Mouse (Mus musculus) stomach, embryonic 14.5 days (tissue): Measurements from ENCODE around the gene Sppl3. TPM values are rescaled to one million over a fixed set of nuclear protein-coding genes. Genes with fewer than 3 reads are reported as not detected.

ENCODE experiments used
- ATAC-seq: fragments of 200-750 bp; cut with Nextera tagmentation; 2 replicates; pipeline ENCODE4 v1.8.0; 2017; ENCODE audit warnings: low read depth, moderate TSS enrichment; ENCODE audit not compliant: insufficient number of reproducible peaks, insufficient read depth, low FRiP score
- H3K27ac ChIP-seq: fragments of 300-500 bp; sonication (generic); 2 replicates; pipeline ENCODE4 v1.5.1; 2014; ENCODE audit warnings: mild to moderate bottlenecking, low read length, moderate library complexity, mixed read lengths
- H3K27me3 ChIP-seq: fragments of 300-500 bp; sonication (generic); 2 replicates; pipeline ENCODE4 v1.6.1; 2014; ENCODE audit warnings: low read length, control low read depth, mixed read lengths; ENCODE audit not compliant: control insufficient read depth, insufficient read depth
- H3K36me3 ChIP-seq: fragments of 300-500 bp; sonication (generic); 2 replicates; pipeline ENCODE4 v1.6.1; 2014; ENCODE audit warnings: mild to moderate bottlenecking, control low read depth, low read length, moderate library complexity, mixed read lengths; ENCODE audit not compliant: control insufficient read depth, insufficient read depth
- H3K4me1 ChIP-seq: fragments of 300-500 bp; sonication (generic); 2 replicates; pipeline ENCODE4 v1.6.1; 2014; ENCODE audit warnings: low read length, control low read depth, mixed read lengths; ENCODE audit not compliant: control insufficient read depth, insufficient read depth
- H3K4me2 ChIP-seq: fragments of 300-500 bp; sonication (generic); replicated peaks from 2 replicates; pipeline ENCODE4 v1.6.1; 2014; ENCODE audit warnings: low read depth, low read length, control low read depth
- H3K4me3 ChIP-seq: fragments of 300-500 bp; sonication (generic); 2 replicates; pipeline ENCODE4 v1.5.1; 2014; ENCODE audit warnings: low read depth, low read length, control low read depth
- H3K9ac ChIP-seq: fragments of 300-500 bp; sonication (generic); replicated peaks from 2 replicates; pipeline ENCODE4 v1.6.1; 2014; ENCODE audit warnings: low read depth, mild to moderate bottlenecking, control low read depth, low read length, moderate library complexity, mixed read lengths
- H3K9me3 ChIP-seq: fragments of 300-500 bp; sonication (generic); 2 replicates; pipeline ENCODE4 v1.6.1; 2016; ENCODE audit warnings: low read depth, low read length, control low read depth; ENCODE audit not compliant: control insufficient read depth
- WGBS: fragments of 180-500 bp; shearing (Covaris S2); extraction: QIAGEN DNeasy Blood & Tissue Kit; methylation state at CpG from one replicate; pipeline ENCODE4 v1.1.7; 2014; 5-methylcytosine and 5-hydroxymethylcytosine counted together
- polyA plus RNA-seq: library from polyadenylated mRNA; unstranded; fragments of >200 nt; fragmentation: Nextera tagmentation; extraction: Ambion mirVana; gene quantifications from 2 replicates; pipeline ENCODE4 v1.2.1, GENCODE M21; 2014

Gene Sppl3
- polyA plus RNA-seq, 1 experiment from 2014 or later, result 27.7 TPM

DNA sequence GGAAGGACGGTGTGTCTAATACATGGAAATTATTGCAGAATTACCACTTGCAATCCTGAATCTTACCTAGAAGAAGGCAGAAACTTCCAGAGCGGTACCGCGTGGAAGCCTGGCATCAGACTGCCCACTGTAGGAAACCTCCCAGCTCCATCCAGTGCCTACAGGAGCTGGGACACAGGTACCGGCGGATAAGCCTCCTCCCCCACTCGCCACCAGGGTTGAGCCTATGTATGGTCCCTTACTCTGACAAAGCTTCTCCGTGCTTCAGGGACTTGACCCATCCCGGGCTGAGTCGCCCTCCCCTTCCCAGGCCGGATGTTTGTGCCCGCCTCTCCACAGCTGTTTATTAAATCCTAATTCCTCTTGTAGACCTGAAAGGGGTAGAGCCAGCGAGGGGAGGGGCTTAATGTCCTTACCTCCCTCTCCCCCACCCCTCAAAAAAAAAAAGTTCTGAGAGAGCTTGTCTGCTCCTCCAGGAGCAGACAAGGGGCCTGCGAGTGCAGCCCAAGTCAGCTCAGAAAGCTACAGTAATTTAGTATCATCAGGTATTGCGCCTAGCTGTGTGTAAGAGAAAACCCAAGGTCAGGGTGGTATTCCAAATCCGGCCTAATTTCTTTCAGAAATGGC is 30.7 kb upstream of the Sppl3 start:
- H3K4me2 ChIP-seq, result peak overlapping the region; percentile 69
- peak; percentile 24; the same call in 1 of the 2 replicates for ATAC-seq
- no peak overlapping the region for H3K9ac ChIP-seq
- H3K4me1 ChIP-seq, result no peaks in the 10 kb centered on the region
- H3K36me3 ChIP-seq, result no peaks in the 10 kb centered on the region
- WGBS, result 27% methylated on average over 16 of the region's 16 CpGs
- H3K27me3 ChIP-seq, result no peaks in the 10 kb centered on the region
- H3K9me3 ChIP-seq, result no peaks in the 10 kb centered on the region
- H3K4me3 ChIP-seq, result peak overlapping the region; percentile 30
- no peak overlapping the region for H3K27ac ChIP-seq

DNA sequence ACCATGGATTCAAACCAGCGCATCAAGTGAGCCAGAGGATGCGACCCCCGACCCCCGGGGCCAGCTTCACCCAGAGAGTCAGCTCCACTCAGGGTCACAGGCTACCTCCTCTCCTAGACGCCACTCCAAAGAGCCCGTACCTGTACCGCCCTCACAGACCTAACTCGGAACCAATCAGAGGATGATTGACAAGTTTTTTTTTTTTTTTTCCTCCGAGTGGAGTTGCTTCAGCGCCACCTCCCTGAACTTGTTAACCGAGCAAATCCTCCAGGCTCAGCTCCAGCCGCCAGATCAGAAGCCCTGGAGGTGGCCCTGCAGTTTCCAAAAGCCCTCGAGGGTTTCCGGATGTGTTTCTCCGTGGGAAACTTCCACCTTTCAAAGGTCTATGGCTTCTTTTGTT is 28.9 kb upstream of the Sppl3 start:
- Histone ChIP-seq H3K27me3 (no peaks in the 10 kb centered on the region), H3K4me3 (no peak overlapping the region), H3K4me1 (no peaks in the 10 kb centered on the region), H3K27ac (no peak overlapping the region), H3K4me2 (no peak overlapping the region), H3K9me3 (no peaks in the 10 kb centered on the region), H3K36me3 (no peaks in the 10 kb centered on the region), H3K9ac (no peak overlapping the region)
- ATAC-seq, result no peak
- 62% methylated on average over 15 of the region's 15 CpGs for WGBS

GRCm38 (mm10) chr5:114985074-114985473 is 25.9 kb upstream of the Sppl3 start:
- no peak overlapping the region for H3K4me3 ChIP-seq
- H3K27me3 ChIP-seq, result no peaks in the 10 kb centered on the region
- no peaks in the 10 kb centered on the region for H3K4me1 ChIP-seq
- no peaks in the 10 kb centered on the region for H3K9me3 ChIP-seq
- H3K27ac ChIP-seq, result no peak overlapping the region
- no peaks in the 10 kb centered on the region for H3K36me3 ChIP-seq
- no peak overlapping the region for H3K9ac ChIP-seq
- no peak overlapping the region for H3K4me2 ChIP-seq
- no peak for ATAC-seq

DNA sequence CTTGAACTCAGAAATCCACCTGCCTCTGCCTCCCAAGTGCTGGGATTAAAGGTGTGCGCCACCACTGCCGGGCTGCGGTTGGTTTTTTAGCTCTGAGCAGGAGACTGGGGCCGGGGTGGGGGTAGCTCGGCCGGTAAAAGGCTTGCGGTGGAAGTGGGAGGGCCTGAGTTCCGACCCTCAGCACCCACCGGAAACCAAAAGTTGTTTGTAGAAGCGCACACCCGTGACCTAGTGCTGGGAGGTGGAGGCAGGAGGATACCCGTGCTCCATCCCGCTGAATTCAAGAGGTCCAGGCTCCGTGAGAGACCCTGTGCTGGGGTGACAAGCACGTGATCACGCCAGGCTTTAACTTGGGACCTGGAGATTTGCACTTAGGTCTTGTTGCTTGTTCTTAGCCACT is 14.5 kb upstream of the Sppl3 start:
- Histone ChIP-seq H3K9ac (no peak overlapping the region), H3K27ac (no peak overlapping the region), H3K4me1 (no peaks in the 10 kb centered on the region), H3K4me2 (no peak overlapping the region), H3K9me3 (no peaks in the 10 kb centered on the region), H3K36me3 (no peaks in the 10 kb centered on the region), H3K27me3 (no peaks in the 10 kb centered on the region), H3K4me3 (no peak overlapping the region)
- no peak for ATAC-seq
- WGBS, result 76% methylated on average over 16 of the region's 16 CpGs

DNA sequence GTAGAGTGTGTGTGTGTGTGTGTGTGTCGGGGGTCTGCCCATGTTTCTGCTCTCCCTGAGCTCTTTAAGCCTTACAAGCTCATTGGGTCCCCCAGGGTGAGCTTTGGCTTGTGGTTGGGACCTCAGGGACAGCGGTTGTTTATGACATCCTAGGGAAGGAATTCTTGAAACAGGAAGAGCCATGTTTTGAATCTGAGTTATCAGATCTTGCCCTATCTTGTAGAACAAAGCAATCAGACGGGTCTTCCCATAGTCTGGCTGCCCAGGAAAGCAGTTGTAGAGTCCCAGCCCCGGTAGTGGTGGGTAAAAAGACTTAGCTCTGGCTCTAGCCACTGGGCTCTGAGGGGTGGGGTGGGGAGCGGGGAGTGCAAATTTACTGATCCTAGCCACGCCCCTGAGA is 13.6 kb upstream of the Sppl3 start:
- no peak overlapping the region for H3K4me3 ChIP-seq
- no peak overlapping the region for H3K4me2 ChIP-seq
- H3K9ac ChIP-seq, result no peak overlapping the region
- H3K9me3 ChIP-seq, result no peaks in the 10 kb centered on the region
- no peak overlapping the region for H3K27ac ChIP-seq
- no peaks in the 10 kb centered on the region for H3K27me3 ChIP-seq
- H3K36me3 ChIP-seq, result no peaks in the 10 kb centered on the region
- ATAC-seq, result no peak
- H3K4me1 ChIP-seq, result no peaks in the 10 kb centered on the region
- 61% methylated on average over 6 of the region's 6 CpGs for WGBS

- Histone ChIP-seq H3K4me3 (no peak overlapping the region), H3K9me3 (no peaks in the 10 kb centered on the region), H3K36me3 (no peaks in the 10 kb centered on the region), H3K4me2 (no peak overlapping the region), H3K27me3 (no peaks in the 10 kb centered on the region), H3K27ac (peak overlapping the region; percentile 56; the same call in 1 of the 2 replicates), H3K4me1 (no peaks in the 10 kb centered on the region), H3K9ac (no peak overlapping the region)
- no peak for ATAC-seq
- 62% methylated on average over 2 of the region's 2 CpGs for WGBS
Measured at GRCm38 (mm10) chr5:115000503-115000902, 10.4 kb upstream of the Sppl3 start.

GRCm38 (mm10) chr5:115001464-115001863 is 9.5 kb upstream of the Sppl3 start:
- Histone ChIP-seq H3K27me3 (no peaks in the 10 kb centered on the region), H3K4me1 (no peaks in the 10 kb centered on the region), H3K4me3 (no peak overlapping the region), H3K9ac (no peak overlapping the region), H3K36me3 (no peaks in the 10 kb centered on the region), H3K27ac (no peak overlapping the region; the same call in 1 of the 2 replicates), H3K9me3 (no peaks in the 10 kb centered on the region), H3K4me2 (no peak overlapping the region)
- no peak for ATAC-seq
- 82% methylated on average over 8 of the region's 8 CpGs for WGBS

GRCm38 (mm10) chr5:115002781-115003180 is 8.2 kb upstream of the Sppl3 start:
- Histone ChIP-seq H3K9ac (no peak overlapping the region), H3K27me3 (no peaks in the 10 kb centered on the region), H3K27ac (no peak overlapping the region), H3K4me3 (no peak overlapping the region), H3K4me2 (no peak overlapping the region), H3K9me3 (no peaks in the 10 kb centered on the region), H3K36me3 (no peaks in the 10 kb centered on the region), H3K4me1 (no peaks in the 10 kb centered on the region)
- WGBS, result 43% methylated on average over 6 of the region's 6 CpGs
- ATAC-seq, result no peak

GRCm38 (mm10) chr5:115003224-115003873 is 7.6 kb upstream of the Sppl3 start:
- Histone ChIP-seq H3K4me3 (no peak overlapping the region), H3K9me3 (no peaks in the 10 kb centered on the region), H3K27me3 (no peaks in the 10 kb centered on the region), H3K9ac (no peak overlapping the region), H3K4me2 (no peak overlapping the region), H3K27ac (no peak overlapping the region), H3K4me1 (no peaks in the 10 kb centered on the region), H3K36me3 (no peaks in the 10 kb centered on the region)
- ATAC-seq, result no peak
- 81% methylated on average over 13 of the region's 13 CpGs for WGBS
